Mouse (Mus musculus) liver, postnatal 0 days (tissue): ENCODE results near the gene Ddx6.

Experiments
- CTCF ChIP-seq: sonication (generic); IDR thresholded peaks from 2 replicates; pipeline ENCODE4 v1.5.1; 2016; ENCODE audit warnings: antibody characterized with exemption, low read depth
- EP300 ChIP-seq: IDR thresholded peaks from 2 replicates; pipeline ENCODE4 v1.6.1; 2016; ENCODE audit warnings: antibody characterized with exemption, low read depth, mild to moderate bottlenecking

DNA sequence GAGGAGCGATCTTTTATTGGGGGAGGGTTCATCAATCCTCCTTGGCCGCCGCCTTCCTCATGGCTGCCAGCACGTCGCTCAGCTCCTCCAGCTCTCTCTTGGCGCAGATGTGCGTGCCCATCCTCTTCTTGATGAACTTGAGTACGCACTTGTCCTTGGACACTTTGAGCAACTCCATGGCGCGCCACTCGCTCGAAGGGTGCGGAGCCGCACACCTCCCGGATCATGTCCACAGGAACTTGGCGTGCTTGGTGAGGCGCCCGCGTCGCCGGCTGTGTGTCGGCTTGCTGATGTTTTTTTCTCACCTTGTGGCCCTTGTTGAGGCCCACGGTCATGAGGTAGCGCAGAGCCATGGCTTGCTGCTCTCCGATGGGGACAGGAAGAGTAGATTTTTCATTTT lies 5.7 kb downstream of the Ddx6 start:
- TF ChIP-seq CTCF (no peak), EP300 (no peak)
